Mouse (Mus musculus): ENCODE results near the gene Prpf6. TPM values are rescaled to one million over a fixed set of nuclear protein-coding genes. Genes with fewer than 3 reads are reported as not detected.

The Prpf6 gene
- 64.5 and 64.8 TPM in 2 replicates for polyA plus RNA-seq (2014; fragmentation: Nextera tagmentation; extraction: Ambion mirVana)

DNA sequence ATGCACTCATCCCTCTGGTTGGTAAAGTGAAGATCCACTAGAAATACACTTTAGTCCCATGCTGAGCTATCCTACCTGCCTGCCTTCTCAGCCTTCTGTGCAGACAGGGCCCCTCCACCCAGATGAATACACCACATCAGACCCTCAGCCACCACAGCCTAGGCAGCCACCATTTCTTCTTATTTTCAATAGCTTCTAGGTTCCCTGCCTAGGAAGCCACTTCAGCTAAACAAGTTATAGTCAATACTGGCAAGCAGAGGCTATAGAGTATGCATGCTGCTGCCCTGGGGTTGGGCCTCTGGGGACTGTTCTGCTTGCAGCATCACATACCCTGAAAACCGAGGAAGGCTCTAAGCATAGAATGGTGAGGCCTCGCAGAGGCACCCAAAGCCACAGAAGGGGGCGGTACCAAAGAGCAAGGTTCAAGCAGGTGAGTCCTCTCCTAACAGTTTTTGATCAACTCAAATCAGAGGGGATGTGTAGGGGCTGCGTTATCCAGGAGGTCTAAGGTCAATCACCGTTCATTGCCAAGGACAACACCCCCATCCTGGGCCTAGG lies at the start of gene Prpf6:
Gene Prpf6, plus strand, starts transcription at position 341 of the 558 bp plus-strand sequence.
- Histone ChIP-seq H3K36me3 (ENCODE audit: control insufficient read depth, insufficient read depth, low read length) (peaks cover 41% of the 10 kb centered on the region), H3K27ac (ENCODE audit: low read depth, low read length) (peak within 1 kb of the TSS; percentile 89), H3K27me3 (ENCODE audit: control insufficient read depth, insufficient read depth, low read length) (no peaks in the 10 kb centered on the region), H3K9ac (ENCODE audit: low read depth, low read length) (peak within 1 kb of the TSS; percentile 94), H3K4me2 (replicated peaks; ENCODE audit: low read depth, low read length) (peak within 1 kb of the TSS; percentile 84), H3K9me3 (ENCODE audit: control insufficient read depth, low read length) (no peaks in the 10 kb centered on the region), H3K4me1 (ENCODE audit: control insufficient read depth, insufficient read depth, low read length) (peaks cover 12% of the 10 kb centered on the region; the same call in 1 of the 2 replicates), H3K4me3 (ENCODE audit: low read length) (peak within 1 kb of the TSS; percentile 88)
- peak; percentile 4; the same call in 1 of the 2 replicates for ATAC-seq (ENCODE audit: low FRiP score, low TSS enrichment)
- WGBS: 9% methylated on average over 5 of the region's 5 CpGs

DNA sequence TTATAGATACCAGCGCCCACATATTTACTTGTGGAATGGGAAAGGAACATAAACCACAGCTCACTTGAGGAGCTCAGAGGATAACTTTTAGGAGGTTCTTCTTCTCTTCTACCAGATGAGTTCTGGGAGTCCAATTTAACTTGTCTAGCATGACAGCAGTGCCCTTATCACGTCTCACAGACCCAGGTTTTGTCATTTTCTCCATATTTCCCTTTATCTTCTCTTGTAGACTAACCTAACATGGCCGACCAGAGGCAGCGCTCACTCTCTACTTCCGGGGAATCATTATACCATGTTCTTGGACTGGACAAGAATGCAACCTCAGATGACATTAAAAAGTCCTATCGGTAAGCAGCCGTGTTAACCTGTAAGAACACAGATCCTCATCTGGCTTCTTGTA lies 45.5 kb upstream of the Prpf6 start:
- 96% methylated on average over 7 of the region's 7 CpGs for WGBS
- Histone ChIP-seq H3K4me1 (ENCODE audit: control insufficient read depth, insufficient read depth, low read length) (no peaks in the 10 kb centered on the region), H3K9me3 (ENCODE audit: control insufficient read depth, low read length) (no peaks in the 10 kb centered on the region), H3K36me3 (ENCODE audit: control insufficient read depth, insufficient read depth, low read length) (peaks cover 48% of the 10 kb centered on the region), H3K4me2 (replicated peaks; ENCODE audit: low read depth, low read length) (no peak overlapping the region), H3K27ac (ENCODE audit: low read depth, low read length) (no peak overlapping the region), H3K27me3 (ENCODE audit: control insufficient read depth, insufficient read depth, low read length) (no peaks in the 10 kb centered on the region), H3K9ac (ENCODE audit: low read depth, low read length) (no peak overlapping the region), H3K4me3 (ENCODE audit: low read length) (no peak overlapping the region)
- ATAC-seq (ENCODE audit: low FRiP score, low TSS enrichment): no peak

DNA sequence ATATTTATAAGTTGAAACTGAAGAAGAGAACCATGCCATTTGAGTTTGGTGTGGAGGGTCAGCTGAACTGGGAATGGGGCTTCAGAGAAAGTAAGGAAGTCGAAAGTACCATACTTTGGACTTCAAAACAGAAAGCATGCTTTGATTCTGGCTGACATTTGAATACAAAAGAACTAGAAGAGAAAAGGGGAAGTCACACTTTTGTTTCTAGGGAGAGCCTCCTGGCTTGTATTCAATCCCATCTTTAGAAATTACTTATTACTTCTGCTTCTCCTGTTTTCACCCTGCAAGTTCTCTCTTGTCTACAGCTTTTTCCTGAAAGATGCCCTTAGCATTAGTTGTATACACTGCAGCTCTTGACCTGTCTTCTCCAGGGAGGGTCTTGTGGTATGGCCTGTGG lies 43.4 kb upstream of the Prpf6 start:
- no peaks in the 10 kb centered on the region for H3K9me3 ChIP-seq (ENCODE audit: control insufficient read depth, low read length)
- no peak overlapping the region for H3K27ac ChIP-seq (ENCODE audit: low read depth, low read length)
- no peak overlapping the region for H3K4me2 ChIP-seq (replicated peaks; ENCODE audit: low read depth, low read length)
- no peaks in the 10 kb centered on the region for H3K4me1 ChIP-seq (ENCODE audit: control insufficient read depth, insufficient read depth, low read length)
- no peaks in the 10 kb centered on the region for H3K27me3 ChIP-seq (ENCODE audit: control insufficient read depth, insufficient read depth, low read length)
- H3K36me3 ChIP-seq (ENCODE audit: control insufficient read depth, insufficient read depth, low read length): peaks cover 63% of the 10 kb centered on the region
- H3K4me3 ChIP-seq (ENCODE audit: low read length): no peak overlapping the region
- no peak overlapping the region for H3K9ac ChIP-seq (ENCODE audit: low read depth, low read length)
- ATAC-seq (ENCODE audit: low FRiP score, low TSS enrichment): no peak
- 73% methylated on average over 1 of the region's 1 CpGs for WGBS

DNA sequence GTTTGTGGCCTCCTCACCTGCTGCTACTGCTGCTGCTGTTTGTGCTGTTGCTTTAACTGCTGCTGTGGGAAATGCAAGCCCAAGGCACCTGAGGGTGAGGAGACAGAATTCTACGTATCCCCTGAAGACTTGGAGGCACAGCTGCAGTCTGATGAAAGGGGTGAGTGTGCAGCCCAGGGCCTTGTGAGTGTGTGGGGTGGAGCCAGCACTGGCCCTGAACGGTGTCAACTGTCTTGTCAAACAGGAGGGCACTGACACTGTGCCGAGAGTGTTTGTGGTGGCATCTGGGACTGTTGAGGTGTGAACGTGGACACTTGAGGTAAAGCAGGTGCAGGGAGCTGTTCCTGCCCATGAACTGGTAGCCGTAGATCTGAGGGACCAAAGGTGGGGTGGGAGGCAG lies 43.0 kb upstream of the Prpf6 start:
- WGBS: 67% methylated on average over 5 of the region's 5 CpGs
- H3K9me3 ChIP-seq (ENCODE audit: control insufficient read depth, low read length): no peaks in the 10 kb centered on the region
- H3K27ac ChIP-seq (ENCODE audit: low read depth, low read length): no peak overlapping the region
- H3K27me3 ChIP-seq (ENCODE audit: control insufficient read depth, insufficient read depth, low read length): no peaks in the 10 kb centered on the region
- H3K4me2 ChIP-seq (replicated peaks; ENCODE audit: low read depth, low read length): no peak overlapping the region
- H3K4me1 ChIP-seq (ENCODE audit: control insufficient read depth, insufficient read depth, low read length): no peaks in the 10 kb centered on the region
- no peak overlapping the region for H3K4me3 ChIP-seq (ENCODE audit: low read length)
- H3K36me3 ChIP-seq (ENCODE audit: control insufficient read depth, insufficient read depth, low read length): peaks cover 63% of the 10 kb centered on the region
- ATAC-seq (ENCODE audit: low FRiP score, low TSS enrichment): peak; percentile 62; the same call in 1 of the 2 replicates
- no peak overlapping the region for H3K9ac ChIP-seq (ENCODE audit: low read depth, low read length)

DNA sequence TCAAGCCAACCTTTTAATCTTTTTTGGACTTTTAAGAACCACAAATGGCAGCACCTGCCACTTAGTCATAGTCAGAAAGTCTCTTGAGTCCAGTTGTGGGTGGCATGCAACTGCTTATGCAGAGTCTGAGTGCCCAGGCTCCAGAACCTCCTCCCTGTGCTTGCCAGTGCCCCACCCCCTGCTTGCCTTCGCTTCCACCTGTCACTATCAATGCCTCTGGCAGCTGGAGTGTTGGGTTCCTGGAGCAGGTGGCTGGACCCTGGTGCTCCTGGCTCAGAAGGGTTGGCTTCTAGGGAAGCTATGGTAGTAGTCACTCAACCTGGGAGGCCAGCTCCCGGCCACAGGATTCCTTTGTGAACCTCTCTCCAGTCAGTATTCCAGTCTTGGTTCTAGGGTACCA lies 41.4 kb upstream of the Prpf6 start:
- H3K27me3 ChIP-seq (ENCODE audit: control insufficient read depth, insufficient read depth, low read length): no peaks in the 10 kb centered on the region
- H3K4me3 ChIP-seq (ENCODE audit: low read length): no peak overlapping the region
- no peaks in the 10 kb centered on the region for H3K4me1 ChIP-seq (ENCODE audit: control insufficient read depth, insufficient read depth, low read length)
- H3K36me3 ChIP-seq (ENCODE audit: control insufficient read depth, insufficient read depth, low read length): peaks cover 63% of the 10 kb centered on the region
- H3K27ac ChIP-seq (ENCODE audit: low read depth, low read length): no peak overlapping the region
- H3K9me3 ChIP-seq (ENCODE audit: control insufficient read depth, low read length): no peaks in the 10 kb centered on the region
- no peak overlapping the region for H3K9ac ChIP-seq (ENCODE audit: low read depth, low read length)
- WGBS: 94% methylated on average over 2 of the region's 2 CpGs
- ATAC-seq (ENCODE audit: low FRiP score, low TSS enrichment): no peak
- no peak overlapping the region for H3K4me2 ChIP-seq (replicated peaks; ENCODE audit: low read depth, low read length)

DNA sequence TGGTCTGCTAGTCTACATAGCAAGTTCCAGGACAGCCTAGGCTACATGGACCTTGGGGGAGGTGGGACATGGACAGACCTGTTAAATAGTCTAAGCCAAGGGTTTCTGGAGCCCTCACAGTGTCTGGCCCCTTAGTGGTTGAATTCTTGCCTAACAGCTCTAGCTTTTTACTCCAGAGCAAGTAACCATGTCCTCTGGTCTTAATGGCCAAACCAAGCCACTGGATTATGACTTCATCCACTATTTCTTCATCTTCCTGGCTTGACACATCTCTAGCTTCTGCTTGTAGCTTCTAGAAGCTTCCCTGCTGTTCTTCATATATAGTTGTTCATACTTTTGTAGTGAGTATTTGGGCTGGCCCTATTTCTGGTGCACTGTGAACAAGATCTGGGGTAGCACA lies 37.9 kb upstream of the Prpf6 start:
- Histone ChIP-seq H3K4me3 (ENCODE audit: low read length) (no peak overlapping the region), H3K27ac (ENCODE audit: low read depth, low read length) (no peak overlapping the region), H3K36me3 (ENCODE audit: control insufficient read depth, insufficient read depth, low read length) (peaks cover 38% of the 10 kb centered on the region), H3K4me1 (ENCODE audit: control insufficient read depth, insufficient read depth, low read length) (no peaks in the 10 kb centered on the region), H3K4me2 (replicated peaks; ENCODE audit: low read depth, low read length) (no peak overlapping the region), H3K9ac (ENCODE audit: low read depth, low read length) (no peak overlapping the region), H3K27me3 (ENCODE audit: control insufficient read depth, insufficient read depth, low read length) (no peaks in the 10 kb centered on the region), H3K9me3 (ENCODE audit: control insufficient read depth, low read length) (no peaks in the 10 kb centered on the region)
- no peak for ATAC-seq (ENCODE audit: low FRiP score, low TSS enrichment)

DNA sequence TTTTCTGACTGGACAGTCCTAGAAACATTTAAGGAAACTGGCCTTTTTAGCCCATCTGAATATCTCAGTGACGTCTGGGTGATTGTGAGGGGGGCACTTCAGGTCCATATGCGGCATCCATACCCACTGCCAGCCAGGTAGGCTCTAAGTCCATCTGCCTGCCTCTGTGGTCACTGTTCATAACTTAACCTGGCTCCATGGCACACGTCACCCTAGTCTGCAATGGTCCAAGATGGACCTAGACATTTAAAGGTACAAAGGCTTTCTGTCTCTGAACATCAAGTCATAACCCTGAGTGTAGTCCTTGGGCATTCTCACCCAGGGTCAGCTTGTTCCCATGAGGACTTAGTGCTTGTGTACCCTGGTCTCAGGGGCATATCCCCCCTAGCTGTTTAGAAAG lies 24.3 kb upstream of the Prpf6 start:
- H3K9me3 ChIP-seq (ENCODE audit: control insufficient read depth, low read length): no peaks in the 10 kb centered on the region; the same call in 1 of the 2 replicates
- ATAC-seq (ENCODE audit: low FRiP score, low TSS enrichment): no peak
- H3K27me3 ChIP-seq (ENCODE audit: control insufficient read depth, insufficient read depth, low read length): no peaks in the 10 kb centered on the region
- no peaks in the 10 kb centered on the region for H3K4me1 ChIP-seq (ENCODE audit: control insufficient read depth, insufficient read depth, low read length)
- 81% methylated on average over 3 of the region's 3 CpGs for WGBS
- no peak overlapping the region for H3K4me3 ChIP-seq (ENCODE audit: low read length)
- H3K36me3 ChIP-seq (ENCODE audit: control insufficient read depth, insufficient read depth, low read length): peaks cover 7% of the 10 kb centered on the region; the same call in 1 of the 2 replicates
- H3K27ac ChIP-seq (ENCODE audit: low read depth, low read length): no peak overlapping the region
- H3K9ac ChIP-seq (ENCODE audit: low read depth, low read length): no peak overlapping the region
- H3K4me2 ChIP-seq (replicated peaks; ENCODE audit: low read depth, low read length): no peak overlapping the region

DNA sequence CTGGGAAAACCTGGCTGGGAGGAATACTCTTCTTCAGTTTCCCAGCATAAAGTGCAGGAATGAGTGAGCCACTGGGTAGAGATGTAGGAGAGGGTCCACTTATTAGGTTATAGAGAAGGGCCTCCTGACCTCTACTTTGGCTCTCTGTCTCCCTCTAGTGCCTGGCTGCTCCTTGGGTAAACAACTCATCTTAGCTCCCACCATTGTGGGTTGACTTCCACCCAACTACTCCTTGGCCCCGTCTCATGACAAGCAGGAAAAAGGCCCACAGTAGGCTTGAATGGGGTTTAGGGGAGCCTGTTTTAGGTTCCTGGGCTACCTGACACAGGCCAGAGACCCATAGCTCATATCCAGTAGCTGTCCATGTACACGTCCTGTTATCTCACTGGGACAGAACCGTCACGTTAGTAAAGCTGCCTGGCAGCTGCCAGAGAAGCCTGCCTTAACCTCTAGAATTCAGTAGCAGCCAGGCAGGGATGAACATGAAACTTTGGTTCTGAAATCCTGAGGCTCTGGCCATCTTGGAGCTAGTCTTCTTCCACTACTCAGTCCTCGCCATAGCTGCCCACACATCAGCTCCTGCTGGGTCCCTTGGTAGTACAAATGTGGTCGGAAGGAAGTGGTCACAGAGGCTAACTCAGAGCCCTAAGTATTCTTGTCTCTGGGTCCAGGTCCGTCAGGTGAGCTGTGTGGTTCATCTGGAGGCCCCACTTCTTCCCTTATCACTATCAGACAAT lies 23.2 kb upstream of the Prpf6 start:
- Histone ChIP-seq H3K27me3 (ENCODE audit: control insufficient read depth, insufficient read depth, low read length) (no peaks in the 10 kb centered on the region), H3K9me3 (ENCODE audit: control insufficient read depth, low read length) (no peaks in the 10 kb centered on the region; the same call in 1 of the 2 replicates), H3K4me1 (ENCODE audit: control insufficient read depth, insufficient read depth, low read length) (no peaks in the 10 kb centered on the region), H3K9ac (ENCODE audit: low read depth, low read length) (no peak overlapping the region), H3K4me3 (ENCODE audit: low read length) (no peak overlapping the region), H3K4me2 (replicated peaks; ENCODE audit: low read depth, low read length) (no peak overlapping the region), H3K36me3 (ENCODE audit: control insufficient read depth, insufficient read depth, low read length) (peaks cover 12% of the 10 kb centered on the region), H3K27ac (ENCODE audit: low read depth, low read length) (no peak overlapping the region)
- 79% methylated on average over 7 of the region's 7 CpGs for WGBS
- no peak for ATAC-seq (ENCODE audit: low FRiP score, low TSS enrichment)

DNA sequence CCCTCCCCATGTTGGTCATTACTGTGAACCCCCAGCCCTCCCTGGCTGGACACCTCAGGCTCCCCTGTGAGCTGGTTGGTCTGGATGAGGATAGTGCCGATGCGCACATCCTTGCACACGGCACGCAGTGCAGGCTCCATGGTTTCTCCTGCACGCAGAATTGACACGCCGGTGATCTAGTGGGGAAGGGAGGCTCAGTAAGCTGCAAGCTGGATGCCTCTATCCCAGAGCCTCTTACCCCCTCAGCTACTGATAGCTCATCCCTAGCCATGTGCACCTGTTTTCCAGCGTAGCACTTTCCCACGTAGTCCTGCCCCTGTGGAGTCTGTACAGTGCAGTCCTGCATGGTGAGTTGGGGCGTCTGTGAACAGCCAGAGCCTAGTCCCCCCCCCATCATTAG lies 21.8 kb upstream of the Prpf6 start:
- peaks cover 20% of the 10 kb centered on the region for H3K36me3 ChIP-seq (ENCODE audit: control insufficient read depth, insufficient read depth, low read length)
- H3K27me3 ChIP-seq (ENCODE audit: control insufficient read depth, insufficient read depth, low read length): no peaks in the 10 kb centered on the region
- H3K9me3 ChIP-seq (ENCODE audit: control insufficient read depth, low read length): no peaks in the 10 kb centered on the region; the same call in 1 of the 2 replicates
- ATAC-seq (ENCODE audit: low FRiP score, low TSS enrichment): no peak
- no peak overlapping the region for H3K27ac ChIP-seq (ENCODE audit: low read depth, low read length)
- 93% methylated on average over 10 of the region's 10 CpGs for WGBS
- H3K4me3 ChIP-seq (ENCODE audit: low read length): no peak overlapping the region
- H3K9ac ChIP-seq (ENCODE audit: low read depth, low read length): no peak overlapping the region
- no peaks in the 10 kb centered on the region for H3K4me1 ChIP-seq (ENCODE audit: control insufficient read depth, insufficient read depth, low read length)
- H3K4me2 ChIP-seq (replicated peaks; ENCODE audit: low read depth, low read length): no peak overlapping the region

Data from kidney, embryonic 14.5 days (tissue).